Mouse (Mus musculus) liver, embryonic 14.5 days (tissue): ENCODE data around the gene Thsd1. TPM values are rescaled to one million over a fixed set of nuclear protein-coding genes. Genes with fewer than 3 reads are reported as not detected.

Experiments
- ATAC-seq: fragments of 200-750 bp; cut with Nextera tagmentation; 2 replicates; pipeline ENCODE4 v1.8.0; 2017; ENCODE audit warnings: moderate number of reproducible peaks, mild to moderate bottlenecking, moderate library complexity; ENCODE audit not compliant: insufficient read depth
- DNase-seq, 3 experiments: peaks; one replicate each; pipeline ENCODE4 v3.0.0-alpha.2; 2012 to 2013; ENCODE audit warnings: low read depth in 3 of 3, low spot score in 3 of 3
- H3K27ac ChIP-seq: fragments of 300-500 bp; sonication (generic); 2 replicates; pipeline ENCODE4 v1.5.1; 2014; ENCODE audit warnings: moderate library complexity, mild to moderate bottlenecking, control low read depth, inconsistent platforms
- H3K27me3 ChIP-seq: fragments of 300-500 bp; sonication (generic); 2 replicates; pipeline ENCODE4 v1.6.1; 2014; ENCODE audit warnings: mild to moderate bottlenecking, low read length, moderate library complexity; ENCODE audit not compliant: control insufficient read depth, insufficient read depth
- H3K36me3 ChIP-seq: fragments of 300-500 bp; sonication (generic); replicated peaks from 2 replicates; pipeline ENCODE4 v1.6.1; 2014; ENCODE audit warnings: low read depth; ENCODE audit not compliant: control insufficient read depth, insufficient read depth
- H3K4me1 ChIP-seq, 2 experiments: fragments of 200-500 bp in 1 of 2; fragments of 300-500 bp in 1 of 2; sonication (generic) in 1 of 2; replicated peaks; 2 replicates each; pipeline ENCODE4 v1.6.1; 2012 to 2014; ENCODE audit warnings: antibody characterized with exemption in 1 of 2, inconsistent platforms in 1 of 2, low read length in 1 of 2; ENCODE audit not compliant: control insufficient read depth in 2 of 2, insufficient read depth in 2 of 2
- H3K4me2 ChIP-seq: fragments of 300-500 bp; sonication (generic); 2 replicates; pipeline ENCODE4 v1.6.1; 2014; ENCODE audit warnings: low read depth, mild to moderate bottlenecking, control low read depth, moderate library complexity
- H3K4me3 ChIP-seq, 2 experiments: fragments of 200-500 bp in 1 of 2; fragments of 300-500 bp in 1 of 2; sonication (generic) in 1 of 2; 2 replicates each; pipeline ENCODE4 v1.5.1; 2012 to 2014; ENCODE audit warnings: low read depth in 2 of 2, low read length in 2 of 2, mild to moderate bottlenecking in 2 of 2, control low read depth in 1 of 2, inconsistent platforms in 1 of 2, moderate library complexity in 1 of 2; ENCODE audit not compliant: insufficient read depth in 1 of 2
- H3K9ac ChIP-seq: fragments of 300-500 bp; sonication (generic); replicated peaks from 2 replicates; pipeline ENCODE4 v1.6.1; 2014; ENCODE audit warnings: mild to moderate bottlenecking, control low read depth, moderate library complexity
- H3K9me3 ChIP-seq: fragments of 300-500 bp; sonication (generic); 2 replicates; pipeline ENCODE4 v1.6.1; 2016; ENCODE audit warnings: low read length, mixed read lengths; ENCODE audit not compliant: control insufficient read depth
- CTCF ChIP-seq: IDR thresholded peaks from 2 replicates; pipeline ENCODE4 v1.5.1; 2016; ENCODE audit warnings: antibody characterized with exemption, low read depth, control low read depth
- EP300 ChIP-seq: IDR thresholded peaks from 2 replicates; pipeline ENCODE4 v1.6.1; 2016; ENCODE audit warnings: antibody characterized with exemption, low read depth
- WGBS: fragments of 180-500 bp; shearing (Covaris S2); extraction: QIAGEN DNeasy Blood & Tissue Kit; methylation state at CpG from one replicate; pipeline ENCODE4 v1.1.7; 2014; ENCODE audit not compliant: insufficient replicate concordance; 5-methylcytosine and 5-hydroxymethylcytosine counted together
- polyA plus RNA-seq, 2 experiments: library from polyadenylated mRNA; depleted of rRNA in 1 of 2; stranded (reverse) in 1 of 2; unstranded in 1 of 2; fragments of >200 nt; fragmentation: Nextera tagmentation in 1 of 2; extraction: Ambion mirVana in 1 of 2; gene quantifications; 2 replicates each; pipeline versions ENCODE4 v1.2.1 to v1.2.3; 2012 to 2014

Gene Thsd1
- 0.80 and 0.94 TPM in 2 replicates for polyA plus RNA-seq (2012; rRNA removed)
- polyA plus RNA-seq (2014; fragmentation: Nextera tagmentation; extraction: Ambion mirVana), result 1.1 and 1.3 TPM in 2 replicates

GRCm38 (mm10) chr8:22227061-22227877 lies at the start of gene Thsd1:
TSS of gene Thsd1 (plus strand) at chr8:22227313.
- peak within 1 kb of the TSS; percentile 25 to 54 for H3K4me3 ChIP-seq
- no peaks in the 10 kb centered on the region for H3K4me1 ChIP-seq
- 0 out of 2 replicates have a peak within 1 kb of the TSS, but pooled peaks have one; percentile 2 for H3K9ac ChIP-seq
- H3K4me2 ChIP-seq, result peak within 1 kb of the TSS; percentile 66
- no peaks in the 10 kb centered on the region for H3K36me3 ChIP-seq
- no peak within 1 kb of the TSS for H3K27ac ChIP-seq
- peak; percentile 73 for ATAC-seq
- TF ChIP-seq EP300 (no peak), CTCF (no peak)
- peaks cover 25% of the 10 kb centered on the region for H3K27me3 ChIP-seq
- DNase-seq, result peak in 2 of 3 experiments; percentile 7 to 14
- no peaks in the 10 kb centered on the region for H3K9me3 ChIP-seq
- WGBS, result 1% methylated on average over 39 of the region's 39 CpGs

- H3K27ac ChIP-seq, result peak overlapping the region; percentile 31
Measured at GRCm38 (mm10) chr8:22184884-22185283, 42.2 kb upstream of the Thsd1 start.

GRCm38 (mm10) chr8:22185431-22186397 lies 41.4 kb upstream of the Thsd1 start, which contains the start of gene Ckap2:
TSS of gene Ckap2 (minus strand) at chr8:22185819.
- Histone ChIP-seq H3K4me2 (peak within 1 kb of the TSS; percentile 98), H3K9ac (peak within 1 kb of the TSS; percentile 87), H3K27me3 (no peaks in the 10 kb centered on the region; the same call in 1 of the 2 replicates), H3K36me3 (no peaks in the 10 kb centered on the region; the same call in 1 of the 2 replicates), H3K4me1 (peaks cover 5 to 18% of the 10 kb centered on the region in 2 experiments; a peak in 3 of 4 replicates), H3K9me3 (no peaks in the 10 kb centered on the region), H3K4me3 (peak within 1 kb of the TSS; percentile 71 to 72), H3K27ac (peak within 1 kb of the TSS; percentile 54)
- 2% methylated on average over 63 of the region's 63 CpGs for WGBS
- TF ChIP-seq EP300 (no peak), CTCF (no peak)
- peak; percentile 83 to 87 (median 85) for DNase-seq
- peak; percentile 94 for ATAC-seq

More at GRCm38 (mm10) chr8:22184884-22185283, 42.2 kb upstream of the Thsd1 start:
- H3K36me3 ChIP-seq, result no peaks in the 10 kb centered on the region; the same call in 1 of the 2 replicates
- under 1% methylated on average over 3 of the region's 3 CpGs for WGBS
- peak; percentile 76 for ATAC-seq
- no peak for TF ChIP-seq CTCF
- no peak for TF ChIP-seq EP300
- H3K9me3 ChIP-seq, result no peaks in the 10 kb centered on the region
- H3K27me3 ChIP-seq, result no peaks in the 10 kb centered on the region; the same call in 1 of the 2 replicates
- H3K4me2 ChIP-seq, result peak overlapping the region; percentile 98
- peak overlapping the region; percentile 71 to 72 for H3K4me3 ChIP-seq
- peak; percentile 52 to 66 (median 63) for DNase-seq
- H3K9ac ChIP-seq, result peak overlapping the region; percentile 87
- H3K4me1 ChIP-seq, result peaks cover 5 to 18% of the 10 kb centered on the region in 2 experiments; a peak in 3 of 4 replicates

GRCm38 (mm10) chr8:22192660-22193431 lies 34.3 kb upstream of the Thsd1 start, which contains the start of gene Vps36:
TSS of gene Vps36 (plus strand) at chr8:22192809.
- H3K27me3 ChIP-seq, result no peaks in the 10 kb centered on the region
- ATAC-seq (peak; percentile 93), DNase-seq (peak; percentile 61 to 71 (median 64))
- H3K27ac ChIP-seq, result peak within 1 kb of the TSS; percentile 71
- no peaks in the 10 kb centered on the region for H3K9me3 ChIP-seq
- peak; percentile 89 for TF ChIP-seq CTCF
- TF ChIP-seq EP300, result no peak
- H3K4me1 ChIP-seq, result peaks cover 5 to 11% of the 10 kb centered on the region in 2 experiments; a peak in 3 of 4 replicates
- under 1% methylated on average over 66 of the region's 73 CpGs for WGBS
- H3K4me2 ChIP-seq, result peak within 1 kb of the TSS; percentile 96
- H3K4me3 ChIP-seq, result peak within 1 kb of the TSS; percentile 73 to 94
- H3K36me3 ChIP-seq, result no peaks in the 10 kb centered on the region
- peak within 1 kb of the TSS; percentile 93 for H3K9ac ChIP-seq
